Mouse (Mus musculus): ENCODE data around the gene Eif2s1. TPM values are rescaled to one million over a fixed set of nuclear protein-coding genes. Genes with fewer than 3 reads are reported as not detected.

Gene Eif2s1
- polyA plus RNA-seq, 1 experiment from 2014 or later = 77.6 TPM

DNA sequence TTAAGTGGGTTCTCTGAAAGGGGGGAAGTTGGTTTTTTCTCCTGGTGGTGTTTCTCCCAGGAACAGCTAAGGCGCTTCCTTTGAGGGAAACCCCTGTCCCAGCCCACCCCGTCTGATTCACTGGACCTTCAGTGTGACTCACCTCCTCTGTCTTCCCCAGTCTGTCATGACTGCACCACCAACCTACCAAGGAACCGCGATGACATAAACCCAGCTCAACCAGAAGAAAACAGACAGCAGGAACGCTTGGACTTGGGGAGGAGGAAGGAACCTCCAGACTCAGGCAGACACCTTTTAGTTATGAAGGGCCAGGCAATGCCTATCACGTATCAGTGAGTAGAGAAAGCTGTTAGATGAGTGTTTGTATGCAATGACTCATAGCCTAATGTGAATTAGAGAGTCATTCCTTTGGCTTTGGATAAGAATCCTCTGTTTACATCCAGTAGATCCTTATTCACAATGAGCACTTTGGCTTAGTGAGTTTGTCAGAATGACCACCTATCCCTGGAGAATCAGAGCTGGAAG, 46.5 kb downstream of the Eif2s1 start:
- no peak overlapping the region for H3K27ac ChIP-seq (ENCODE audit: low read depth, low read length)
- WGBS = 76% methylated on average over 6 of the region's 6 CpGs
- H3K36me3 ChIP-seq (ENCODE audit: control insufficient read depth, insufficient read depth) = no peaks in the 10 kb centered on the region
- H3K27me3 ChIP-seq (replicated peaks; ENCODE audit: control insufficient read depth, insufficient read depth, low read length) = no peaks in the 10 kb centered on the region
- no peak overlapping the region for H3K9ac ChIP-seq (ENCODE audit: low read depth, low read length)
- no peak for TF ChIP-seq CTCF (IDR thresholded peaks at IDR 0.05; ENCODE audit: low read depth)
- H3K4me1 ChIP-seq (replicated peaks; ENCODE audit: control insufficient read depth, insufficient read depth, low read length) = peaks cover 2% of the 10 kb centered on the region; the same call in 1 of the 2 replicates
- H3K9me3 ChIP-seq (ENCODE audit: control insufficient read depth) = no peaks in the 10 kb centered on the region
- no peak overlapping the region for H3K4me2 ChIP-seq (replicated peaks; ENCODE audit: low read depth)
- H3K4me3 ChIP-seq (ENCODE audit: low read depth, low read length) = no peak overlapping the region
- ATAC-seq = no peak

DNA sequence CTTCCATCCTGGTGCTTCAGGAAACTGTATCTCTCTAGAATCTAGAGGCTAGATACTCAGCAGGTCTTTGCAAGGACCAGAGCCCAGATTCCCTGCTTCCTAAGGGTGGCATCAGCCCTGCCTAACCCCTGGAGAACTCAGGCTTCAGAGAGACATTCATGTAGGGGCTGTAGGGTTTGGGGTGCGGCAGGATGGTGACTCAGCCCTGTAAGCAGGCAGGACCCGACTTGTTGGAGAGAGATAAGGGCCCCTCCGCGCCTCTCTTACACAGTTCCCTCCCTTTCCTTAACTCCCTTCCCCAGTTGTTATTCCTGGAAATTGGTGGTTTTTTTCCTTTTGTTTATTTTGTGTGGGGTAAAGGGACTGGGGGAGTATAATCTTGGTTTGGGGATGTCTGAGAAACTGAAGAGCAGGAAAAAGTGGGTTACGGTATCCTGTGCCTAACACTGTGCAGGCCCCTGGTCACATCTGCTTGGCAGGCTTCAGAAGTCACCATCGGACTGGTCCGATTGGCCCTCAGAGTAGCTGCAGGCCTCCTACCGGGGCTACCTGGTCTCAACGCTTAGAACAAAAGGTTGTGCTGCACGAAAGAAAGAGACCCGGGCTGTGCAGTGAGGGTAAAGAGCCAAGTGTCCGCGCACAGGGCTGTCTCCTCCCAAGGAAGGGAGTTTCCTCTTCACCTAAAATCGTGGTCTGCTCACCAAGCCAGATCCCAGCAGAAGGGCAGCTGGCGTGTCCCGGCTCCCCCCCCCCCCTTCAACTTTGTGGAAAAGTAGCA, 49.3 kb downstream of the Eif2s1 start:
- H3K4me2 ChIP-seq (replicated peaks; ENCODE audit: low read depth) = peak overlapping the region; percentile 74
- peak; percentile 59 for ATAC-seq
- H3K27ac ChIP-seq (ENCODE audit: low read depth, low read length) = peak overlapping the region; percentile 70
- no peaks in the 10 kb centered on the region for H3K36me3 ChIP-seq (ENCODE audit: control insufficient read depth, insufficient read depth)
- H3K9me3 ChIP-seq (ENCODE audit: control insufficient read depth) = no peaks in the 10 kb centered on the region
- H3K4me1 ChIP-seq (replicated peaks; ENCODE audit: control insufficient read depth, insufficient read depth, low read length) = peaks cover 2% of the 10 kb centered on the region; the same call in 1 of the 2 replicates
- no peak for TF ChIP-seq CTCF (IDR thresholded peaks at IDR 0.05; ENCODE audit: low read depth)
- 15% methylated on average over 16 of the region's 16 CpGs for WGBS
- H3K9ac ChIP-seq (ENCODE audit: low read depth, low read length) = peak overlapping the region; percentile 44
- no peaks in the 10 kb centered on the region for H3K27me3 ChIP-seq (replicated peaks; ENCODE audit: control insufficient read depth, insufficient read depth, low read length)
- H3K4me3 ChIP-seq (ENCODE audit: low read depth, low read length) = peak overlapping the region; percentile 35

DNA sequence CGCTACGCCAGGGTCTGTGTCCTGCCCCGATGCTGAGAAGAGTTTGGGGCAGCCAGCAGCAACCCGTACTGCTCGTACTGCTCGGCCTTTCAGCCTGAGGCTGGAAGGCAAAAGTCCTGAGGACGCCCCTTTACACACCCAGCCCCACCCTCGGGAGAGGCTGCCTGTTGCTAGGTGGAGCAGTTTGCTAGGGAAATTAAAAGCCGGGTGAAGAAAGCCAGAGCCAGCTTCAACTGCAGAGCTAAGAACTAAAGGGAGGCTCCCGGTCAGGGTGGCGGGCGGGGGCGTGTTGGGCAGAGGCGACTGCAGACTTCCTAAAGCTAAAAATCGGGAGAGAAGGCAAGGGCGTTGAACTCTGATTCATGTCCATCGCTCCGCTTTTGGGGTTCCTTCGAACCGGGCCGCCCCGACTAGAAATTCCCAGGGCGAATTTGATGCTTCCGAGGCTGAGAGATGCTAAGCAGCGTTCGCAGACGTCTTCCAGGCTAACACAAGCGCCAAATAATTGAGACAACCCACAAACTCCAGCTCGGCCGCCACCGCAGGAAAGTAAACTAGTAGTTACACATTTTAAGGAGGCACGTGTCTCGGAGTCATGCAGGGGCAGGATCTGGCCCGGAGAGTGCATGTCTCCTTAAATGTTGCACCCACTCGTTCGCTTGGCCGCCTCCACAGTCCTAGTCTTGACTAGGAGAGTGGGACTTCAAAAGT, 50.2 kb downstream of the Eif2s1 start:
- no peaks in the 10 kb centered on the region for H3K9me3 ChIP-seq (ENCODE audit: control insufficient read depth)
- no peaks in the 10 kb centered on the region for H3K27me3 ChIP-seq (replicated peaks; ENCODE audit: control insufficient read depth, insufficient read depth, low read length)
- peak overlapping the region; percentile 35 for H3K4me3 ChIP-seq (ENCODE audit: low read depth, low read length)
- peak overlapping the region; percentile 74 for H3K4me2 ChIP-seq (replicated peaks; ENCODE audit: low read depth)
- peak overlapping the region; percentile 44 for H3K9ac ChIP-seq (ENCODE audit: low read depth, low read length)
- no peaks in the 10 kb centered on the region for H3K36me3 ChIP-seq (ENCODE audit: control insufficient read depth, insufficient read depth)
- WGBS = 4% methylated on average over 37 of the region's 37 CpGs
- peaks cover 2% of the 10 kb centered on the region; the same call in 1 of the 2 replicates for H3K4me1 ChIP-seq (replicated peaks; ENCODE audit: control insufficient read depth, insufficient read depth, low read length)
- TF ChIP-seq CTCF (IDR thresholded peaks at IDR 0.05; ENCODE audit: low read depth) = no peak
- ATAC-seq = peak; percentile 26; the same call in 1 of the 2 replicates
- H3K27ac ChIP-seq (ENCODE audit: low read depth, low read length) = peak overlapping the region; percentile 70

DNA sequence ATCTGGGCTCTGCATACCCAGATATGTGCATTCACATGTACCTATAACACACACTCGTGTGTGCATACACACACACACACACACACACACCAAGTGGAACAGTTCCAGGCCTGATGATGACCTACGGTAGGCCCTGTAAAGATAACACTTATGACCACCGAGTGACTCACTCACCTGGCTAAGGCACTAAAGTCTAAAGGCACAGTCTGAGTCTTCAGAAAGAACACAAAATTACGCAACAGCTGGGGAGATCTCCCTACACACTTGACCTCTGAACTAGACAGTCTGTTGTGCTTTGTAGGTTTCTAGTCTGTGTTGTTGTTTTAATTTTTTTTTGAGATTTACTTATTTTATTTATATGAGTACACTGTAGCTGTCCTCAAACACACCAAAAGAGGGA, 52.8 kb downstream of the Eif2s1 start:
- ATAC-seq = peak; percentile 73
- no peak overlapping the region for H3K4me3 ChIP-seq (ENCODE audit: low read depth, low read length)

DNA sequence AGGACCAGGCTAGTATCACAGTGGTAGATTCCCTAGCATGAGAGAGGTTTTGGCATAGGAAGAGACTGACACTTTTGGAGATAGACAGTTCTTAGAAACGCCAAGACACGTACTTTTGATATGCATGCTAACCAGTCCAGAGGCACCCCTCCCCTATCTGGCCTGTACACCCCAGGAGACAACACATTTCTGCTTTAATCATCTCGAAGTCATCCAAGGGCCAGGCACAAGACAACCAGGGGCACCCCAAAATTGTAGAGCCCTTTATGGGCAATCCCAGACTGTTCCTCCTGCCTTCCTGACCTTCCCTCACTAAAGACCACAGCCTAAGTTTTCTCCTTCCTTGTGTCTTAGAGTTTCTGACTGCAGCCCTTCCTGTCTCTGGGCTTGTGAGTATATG, 53.9 kb downstream of the Eif2s1 start:
- Histone ChIP-seq H3K4me2 (replicated peaks; ENCODE audit: low read depth) (no peak overlapping the region), H3K27me3 (replicated peaks; ENCODE audit: control insufficient read depth, insufficient read depth, low read length) (no peaks in the 10 kb centered on the region), H3K4me1 (replicated peaks; ENCODE audit: control insufficient read depth, insufficient read depth, low read length) (peaks cover under 1% of the 10 kb centered on the region; the same call in 1 of the 2 replicates), H3K27ac (ENCODE audit: low read depth, low read length) (no peak overlapping the region), H3K9ac (ENCODE audit: low read depth, low read length) (no peak overlapping the region), H3K4me3 (ENCODE audit: low read depth, low read length) (no peak overlapping the region), H3K36me3 (ENCODE audit: control insufficient read depth, insufficient read depth) (no peaks in the 10 kb centered on the region), H3K9me3 (ENCODE audit: control insufficient read depth) (no peaks in the 10 kb centered on the region)
- no peak for ATAC-seq
- TF ChIP-seq CTCF (IDR thresholded peaks at IDR 0.05; ENCODE audit: low read depth) = no peak
- WGBS = 79% methylated on average over 3 of the region's 3 CpGs

More for the DNA sequence above, 52.8 kb downstream of the Eif2s1 start:
- Histone ChIP-seq H3K27ac (ENCODE audit: low read depth, low read length) (peak overlapping the region; percentile 62), H3K27me3 (replicated peaks; ENCODE audit: control insufficient read depth, insufficient read depth, low read length) (no peaks in the 10 kb centered on the region), H3K4me2 (replicated peaks; ENCODE audit: low read depth) (no peak overlapping the region), H3K9me3 (ENCODE audit: control insufficient read depth) (no peaks in the 10 kb centered on the region), H3K9ac (ENCODE audit: low read depth, low read length) (no peak overlapping the region), H3K4me1 (replicated peaks; ENCODE audit: control insufficient read depth, insufficient read depth, low read length) (peaks cover 2% of the 10 kb centered on the region; the same call in 1 of the 2 replicates), H3K36me3 (ENCODE audit: control insufficient read depth, insufficient read depth) (no peaks in the 10 kb centered on the region)
- 36% methylated on average over 4 of the region's 4 CpGs for WGBS
- TF ChIP-seq CTCF (IDR thresholded peaks at IDR 0.05; ENCODE audit: low read depth) = no peak

DNA sequence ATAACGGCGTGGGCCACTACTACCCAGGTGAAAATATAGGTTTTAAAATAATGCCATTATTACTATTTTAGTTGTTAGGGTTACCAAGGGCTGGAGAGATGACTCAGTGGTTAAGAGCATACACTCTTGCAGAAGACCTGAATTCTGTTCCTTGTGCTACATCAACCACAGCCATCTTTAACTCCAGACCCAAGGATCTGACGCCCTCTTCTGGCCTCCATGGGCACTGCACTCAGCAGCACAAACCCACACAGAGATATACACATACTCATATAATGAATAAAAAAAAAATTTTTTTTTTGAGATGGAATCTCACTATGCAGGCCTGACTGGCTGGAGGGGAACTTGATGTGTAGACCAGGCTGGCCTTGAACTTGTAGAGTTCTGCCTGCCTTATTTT, 54.7 kb downstream of the Eif2s1 start:
- H3K4me2 ChIP-seq (replicated peaks; ENCODE audit: low read depth) = no peak overlapping the region
- H3K27me3 ChIP-seq (replicated peaks; ENCODE audit: control insufficient read depth, insufficient read depth, low read length) = no peaks in the 10 kb centered on the region
- WGBS = 79% methylated on average over 3 of the region's 3 CpGs
- H3K9me3 ChIP-seq (ENCODE audit: control insufficient read depth) = no peaks in the 10 kb centered on the region
- no peaks in the 10 kb centered on the region; the same call in 1 of the 2 replicates for H3K4me1 ChIP-seq (replicated peaks; ENCODE audit: control insufficient read depth, insufficient read depth, low read length)
- no peaks in the 10 kb centered on the region for H3K36me3 ChIP-seq (ENCODE audit: control insufficient read depth, insufficient read depth)
- no peak for ATAC-seq
- no peak overlapping the region for H3K4me3 ChIP-seq (ENCODE audit: low read depth, low read length)
- H3K27ac ChIP-seq (ENCODE audit: low read depth, low read length) = no peak overlapping the region
- TF ChIP-seq CTCF (IDR thresholded peaks at IDR 0.05; ENCODE audit: low read depth) = peak; percentile 41
- H3K9ac ChIP-seq (ENCODE audit: low read depth, low read length) = no peak overlapping the region

All from intestine, postnatal 0 days (tissue).